Mouse (Mus musculus): ENCODE results near the gene Tead1.

DNA sequence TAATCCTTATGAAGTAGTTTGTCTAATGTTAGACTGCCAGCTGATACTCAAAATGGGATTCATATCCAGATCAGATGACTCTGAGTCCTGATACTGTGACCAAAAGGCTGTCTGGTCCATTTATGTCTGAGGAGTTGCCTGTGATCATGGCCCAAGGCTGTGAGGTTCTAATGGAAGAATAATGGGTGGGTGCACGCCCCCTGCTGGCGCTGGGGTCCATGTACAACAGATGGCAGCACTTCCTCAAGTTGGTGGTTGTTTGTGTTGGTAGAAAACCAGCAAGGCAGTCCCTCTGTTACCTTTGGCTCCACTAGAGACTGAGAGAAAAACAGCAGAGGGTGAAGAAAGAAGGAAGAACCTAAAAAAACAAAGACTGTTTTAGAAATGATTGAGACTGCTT, 186.6 kb downstream of the Tead1 start:
- TF ChIP-seq POLR2A (IDR thresholded peaks at IDR 0.05; ENCODE audit: insufficient read depth, low read depth, low read length): no peak
- peak; percentile 70; the same call in 1 of the 2 replicates for TF ChIP-seq CTCF (IDR thresholded peaks at IDR 0.05; ENCODE audit: insufficient read depth, low read depth, low read length)
